Mouse (Mus musculus) thymus, postnatal 0 days (tissue): ENCODE results near the gene Rfc1. TPM values are rescaled to one million over a fixed set of nuclear protein-coding genes. Genes with fewer than 3 reads are reported as not detected.
A peak's percentile ranks its signal among the peaks of the same experiment; 100 is the strongest.
"Not testable (repeated sequence)": the region's sequence is repeated elsewhere in the genome, so short reads cannot be mapped to it uniquely, and the experiment has no call there.

Experiments used
- DNase-seq: peaks from one replicate; pipeline ENCODE4 v3.0.0-alpha.2; 2015; ENCODE audit warnings: low spot score
- polyA plus RNA-seq: library from polyadenylated mRNA; unstranded; fragments of >200 nt; fragmentation: Nextera tagmentation; extraction: Ambion mirVana; gene quantifications from 2 replicates; pipeline ENCODE4 v1.2.1, GENCODE M21; 2015

The Rfc1 gene
- polyA plus RNA-seq, 1 experiment from 2014 or later, result 119 TPM

GRCm38 (mm10) chr5:65300121-65300520 is 35.3 kb downstream of the Rfc1 start:
- DNase-seq, result no peak

- not testable (repeated sequence) for DNase-seq
Observed at GRCm38 (mm10) chr5:65299623-65300022, 35.8 kb downstream of the Rfc1 start.

- DNase-seq, result no peak
Observed at GRCm38 (mm10) chr5:65298167-65298950, 37.1 kb downstream of the Rfc1 start.

DNA sequence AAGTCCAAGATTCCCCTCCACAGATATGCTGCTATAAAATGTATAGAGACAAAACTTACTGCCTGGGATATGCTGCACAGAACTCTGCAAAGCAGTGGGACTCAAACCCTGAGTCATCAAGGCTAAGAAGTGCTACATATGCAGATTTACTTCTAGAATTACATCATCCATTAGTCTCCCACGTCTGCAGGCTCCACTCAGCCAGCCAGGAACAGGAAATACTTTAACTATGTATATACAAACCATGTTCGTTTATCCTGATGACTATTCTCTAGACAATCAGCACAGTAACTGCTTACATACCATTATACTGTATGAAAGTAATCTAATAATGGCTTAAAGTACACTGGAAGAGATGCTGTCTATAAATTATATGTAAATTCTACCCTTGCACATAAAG is 41.2 kb downstream of the Rfc1 start:
- DNase-seq, result no peak

GRCm38 (mm10) chr5:65293627-65294026 is 41.8 kb downstream of the Rfc1 start:
- no peak for DNase-seq

DNA sequence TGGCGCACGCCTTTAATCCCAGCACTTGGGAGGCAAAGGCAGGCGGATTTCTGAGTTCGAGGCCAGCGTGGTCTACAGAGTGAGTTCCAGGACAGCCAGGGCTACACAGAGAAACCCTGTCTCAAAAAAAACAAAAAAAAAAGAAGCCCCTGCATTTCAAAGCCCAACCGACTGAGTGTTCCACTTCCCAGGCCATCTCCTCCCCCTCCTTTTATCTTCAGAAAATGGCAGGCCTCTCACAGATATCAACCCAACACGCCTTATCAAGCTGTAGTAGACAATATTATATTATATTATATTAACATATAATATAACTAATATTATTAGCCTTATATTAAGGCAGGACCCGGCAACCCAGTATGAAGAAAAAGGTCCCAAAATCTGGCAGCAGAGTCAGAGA is 46.5 kb downstream of the Rfc1 start:
- not testable (repeated sequence) for DNase-seq

DNA sequence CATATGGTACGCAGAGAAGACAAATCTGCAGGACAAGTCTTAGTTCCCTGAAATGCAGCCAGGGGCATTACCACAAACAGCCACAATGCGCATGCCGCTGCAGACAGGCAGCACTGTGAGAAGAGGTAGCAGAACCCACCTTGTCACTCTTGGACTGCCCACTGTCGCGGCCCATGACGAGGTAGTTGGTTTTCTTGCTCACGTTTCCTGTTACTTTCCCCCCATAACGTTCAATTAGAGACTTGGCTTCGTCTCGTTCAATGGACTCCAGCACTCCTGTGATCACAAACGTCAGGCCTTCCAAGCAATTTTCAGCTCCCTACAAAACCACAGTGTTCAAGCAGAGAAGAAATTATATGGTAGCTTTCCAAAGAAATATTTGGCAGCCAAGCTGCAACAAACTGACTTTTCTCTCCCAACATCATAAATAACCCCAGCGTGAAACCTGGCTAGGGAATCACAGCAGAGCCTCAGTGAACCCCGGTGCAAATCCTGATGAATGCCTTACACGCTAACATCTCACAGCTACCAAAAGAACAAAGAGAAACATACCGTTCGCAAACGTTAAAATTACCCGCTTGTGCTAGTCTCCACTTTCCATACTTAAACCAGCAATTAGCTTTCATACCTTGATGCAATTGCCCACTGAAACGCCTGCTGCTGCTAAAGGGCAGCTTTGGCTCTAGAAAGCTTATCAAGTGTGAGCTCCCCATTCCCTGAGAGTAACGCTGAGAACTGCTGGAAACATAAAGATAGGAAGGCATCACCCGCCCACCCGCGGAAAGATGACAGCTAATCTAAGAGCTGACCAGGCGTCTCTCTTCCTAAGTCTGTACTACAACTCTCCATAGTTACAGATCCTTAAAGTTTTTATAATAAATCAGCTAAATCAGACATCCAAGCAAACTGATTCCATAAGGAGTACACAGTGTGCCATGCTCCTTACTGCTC is 47.4 kb downstream of the Rfc1 start:
- no peak for DNase-seq

- peak; percentile 41 for DNase-seq
Observed at GRCm38 (mm10) chr5:65284171-65284570, 51.3 kb downstream of the Rfc1 start.

- DNase-seq, result no peak
Observed at GRCm38 (mm10) chr5:65281216-65281615, 54.3 kb downstream of the Rfc1 start.

GRCm38 (mm10) chr5:65279133-65279651 is 56.3 kb downstream of the Rfc1 start:
- no peak for DNase-seq

DNA sequence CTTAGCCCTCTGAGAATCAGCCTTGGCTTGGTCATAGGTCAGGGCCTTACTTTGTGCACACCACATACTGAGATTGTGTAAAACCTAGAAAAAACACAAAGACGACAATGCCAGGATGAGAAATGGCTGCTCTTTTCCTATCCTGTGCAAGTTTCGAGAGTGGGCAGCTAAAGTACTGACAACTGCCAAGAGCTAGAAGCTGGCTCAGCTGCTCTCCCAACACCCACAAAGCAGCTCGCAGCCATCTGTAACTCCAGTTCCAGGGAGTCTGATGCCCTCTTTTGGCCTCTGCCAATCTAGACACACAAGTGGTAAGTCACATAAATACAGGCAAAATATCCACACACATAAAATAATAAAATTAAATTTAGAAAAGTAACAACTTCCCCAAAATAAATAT is 61.5 kb downstream of the Rfc1 start:
- no peak for DNase-seq

DNA sequence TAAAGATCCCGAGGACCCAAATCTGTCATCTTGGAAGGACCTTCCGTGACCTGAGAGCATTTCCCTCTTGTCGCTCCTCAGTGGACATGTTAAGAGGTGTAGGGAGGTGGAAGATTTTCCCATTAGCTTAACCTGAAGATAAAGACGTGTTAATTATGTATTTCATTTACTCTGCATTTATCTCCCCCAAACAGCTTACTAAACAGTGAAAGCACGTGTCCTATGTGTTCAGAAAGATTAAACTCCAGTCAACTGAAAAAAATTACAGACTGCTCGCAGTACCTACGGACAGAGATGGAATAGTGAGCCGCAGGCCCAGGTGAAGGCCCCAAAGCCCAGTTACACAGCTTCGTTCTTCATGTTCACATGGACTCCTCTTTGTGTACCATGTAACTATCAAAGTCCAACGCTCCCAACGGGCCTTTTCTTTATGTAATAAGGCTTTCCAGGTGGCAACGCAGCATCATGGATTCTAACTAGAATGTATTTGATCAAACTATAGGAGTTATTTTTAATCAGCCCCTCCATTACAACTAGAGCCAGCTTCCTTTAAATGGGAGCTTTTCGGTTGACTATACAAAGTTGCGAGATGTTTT is 77.5 kb downstream of the Rfc1 start:
- no peak for DNase-seq

- DNase-seq, result no peak
Observed at GRCm38 (mm10) chr5:65250185-65250855, 85.2 kb downstream of the Rfc1 start.

- no peak for DNase-seq
Observed at GRCm38 (mm10) chr5:65247296-65247695, 88.2 kb downstream of the Rfc1 start.

- peak; percentile 59 for DNase-seq
Observed at GRCm38 (mm10) chr5:65242740-65243139, 92.7 kb downstream of the Rfc1 start.

DNA sequence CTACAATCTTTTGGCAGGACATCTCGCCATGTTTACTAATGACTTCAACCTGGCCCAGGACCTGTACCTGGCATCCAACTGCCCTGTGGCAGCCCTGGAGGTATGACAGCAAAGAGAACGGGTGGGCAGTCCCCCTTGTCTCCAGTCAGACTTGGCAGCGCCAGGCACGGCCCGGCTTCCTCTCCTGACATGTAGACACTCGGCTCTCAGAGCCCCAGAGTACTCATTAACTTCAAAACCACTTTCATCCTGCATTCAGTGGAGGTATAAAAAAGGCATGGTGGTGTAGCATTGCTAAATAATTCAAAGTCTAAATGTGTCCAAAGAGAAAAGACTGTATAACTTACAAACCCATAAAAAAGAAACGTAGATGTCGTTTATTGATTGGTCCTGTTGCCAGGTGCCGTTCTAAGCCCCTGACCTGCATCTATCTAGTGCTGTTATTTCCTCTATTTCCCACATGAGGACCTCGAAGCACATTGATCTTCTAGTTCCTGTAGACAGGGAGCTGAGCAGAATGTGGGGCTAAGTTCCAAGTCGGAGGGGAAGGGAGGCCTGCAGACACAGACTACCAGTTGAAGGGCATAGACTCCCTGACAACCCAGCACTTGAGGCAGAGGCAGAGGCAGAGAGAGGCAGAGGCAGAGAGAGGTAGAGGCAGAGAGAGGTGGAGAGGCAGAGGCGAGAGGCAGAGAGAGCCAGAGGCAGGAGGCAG is 104.0 kb downstream of the Rfc1 start:
- DNase-seq, result no peak

DNA sequence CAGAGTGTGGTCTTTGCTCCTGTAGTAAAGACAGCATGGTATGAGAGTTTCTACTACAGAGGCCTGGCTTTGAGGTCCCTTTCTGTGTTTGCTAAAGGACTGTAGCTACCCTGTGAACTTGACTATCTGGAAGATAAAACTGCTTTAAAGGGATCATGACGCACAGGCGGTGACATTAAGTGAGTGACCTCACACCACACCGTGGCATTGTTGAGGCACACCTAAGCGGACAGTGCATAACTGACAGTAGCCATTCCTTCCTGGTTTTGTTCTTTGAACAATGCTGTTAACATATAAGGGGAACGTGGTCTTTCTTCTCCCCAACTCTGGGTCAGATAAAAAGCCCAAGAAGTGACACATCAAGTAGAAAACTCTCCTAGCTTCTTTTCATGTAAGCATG is 111.4 kb downstream of the Rfc1 start:
- no peak for DNase-seq

DNA sequence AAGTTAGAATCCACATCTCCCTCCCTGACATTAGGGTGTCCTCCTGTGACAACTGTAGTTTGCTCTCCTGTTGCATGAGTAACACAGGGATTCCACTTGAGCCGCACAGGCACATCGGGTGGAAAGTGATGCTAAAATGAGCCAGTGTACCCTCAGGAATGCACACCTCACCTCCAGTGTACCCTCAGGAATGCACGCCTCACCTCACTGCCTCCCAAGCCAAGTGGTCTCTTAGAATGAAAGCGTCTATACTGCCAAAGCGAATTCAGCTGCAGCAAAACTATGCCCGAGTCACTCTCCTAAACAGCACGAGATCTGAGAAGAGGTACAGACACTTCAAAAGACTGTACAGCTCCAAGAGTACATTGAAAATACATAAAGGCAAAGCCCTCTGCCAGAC is 114.4 kb downstream of the Rfc1 start:
- DNase-seq, result no peak

GRCm38 (mm10) chr5:65217305-65218269 is 117.9 kb downstream of the Rfc1 start:
- DNase-seq, result peak; percentile 65
